In the genomic region with DNA sequence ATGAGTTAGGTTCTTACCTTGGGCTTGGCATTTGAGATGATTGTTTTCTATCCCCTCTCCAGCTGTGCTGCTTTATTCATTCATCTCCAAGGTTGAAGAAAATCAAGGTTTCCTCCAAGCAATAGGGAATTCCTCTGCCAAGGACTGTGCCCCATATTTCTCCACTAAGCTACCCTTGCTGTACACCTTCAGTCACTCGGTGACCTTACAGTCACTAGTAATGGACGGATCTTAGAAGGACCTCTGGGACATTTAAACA, we compare ENCODE assay signal across 15 mouse cellular contexts.
DNase-seq lines count a peak whose midpoint lies in the region; ATAC-seq and TF ChIP-seq lines count a peak whose summit lies in the region.
"Had no signal": no experiment of that assay in that cellular context is flagged by ENCODE, and none has a peak within 500 bp of the region (broad histone marks: within the 10 kb centered on the region; RNA-seq: fewer than 3 reads in every experiment).

No protein-coding gene starts in this region.

- H3K4me1 ChIP-seq in forebrain, embryonic 15.5 days, result peaks cover 12% of the 10 kb centered on the region
- no peaks in the 10 kb centered on the region for H3K4me1 ChIP-seq in forebrain, embryonic 11.5 days (replicated peaks; ENCODE audit: control insufficient read depth, insufficient read depth, low read length)
- peaks cover 10% of the 10 kb centered on the region for H3K4me1 ChIP-seq in hindbrain, embryonic 15.5 days (replicated peaks)
- peaks cover 13% of the 10 kb centered on the region for H3K4me1 ChIP-seq in hindbrain, embryonic 12.5 days
- H3K4me1 ChIP-seq in midbrain, embryonic 10.5 days, result peaks cover 28% of the 10 kb centered on the region
- H3K4me1 ChIP-seq in midbrain, postnatal 0 days (ENCODE audit: insufficient read depth, low read length), result no peaks in the 10 kb centered on the region
- H3K4me1 ChIP-seq in midbrain, embryonic 15.5 days, result peaks cover 15% of the 10 kb centered on the region

- H3K36me3 ChIP-seq in forebrain, embryonic 15.5 days, result no peaks in the 10 kb centered on the region
- no peaks in the 10 kb centered on the region for H3K36me3 ChIP-seq in forebrain, embryonic 11.5 days (ENCODE audit: control insufficient read depth, insufficient read depth, low read length)
- no peaks in the 10 kb centered on the region for H3K36me3 ChIP-seq in hindbrain, embryonic 15.5 days
- H3K36me3 ChIP-seq in hindbrain, embryonic 12.5 days, result no peaks in the 10 kb centered on the region
- H3K36me3 ChIP-seq in midbrain, embryonic 10.5 days, result no peaks in the 10 kb centered on the region
- H3K36me3 ChIP-seq in midbrain, postnatal 0 days (ENCODE audit: insufficient read depth, low read length), result no peaks in the 10 kb centered on the region
- H3K36me3 ChIP-seq in midbrain, embryonic 15.5 days (replicated peaks), result no peaks in the 10 kb centered on the region

- DNase-seq in forebrain, embryonic 11.5 days (ENCODE audit: low spot score), result no peak
- no peak for DNase-seq in midbrain, embryonic 10.5 days (ENCODE audit: low spot score)
- DNase-seq in midbrain, postnatal 0 days (ENCODE audit: low spot score), result no peak
- DNase-seq in right cerebral cortex, adult 18-20 months, result no peak
- DNase-seq: adrenal gland, postnatal 25 days; gastrocnemius, postnatal 36 days; liver had no signal

- H3K27me3 ChIP-seq in forebrain, embryonic 15.5 days, result no peaks in the 10 kb centered on the region
- H3K27me3 ChIP-seq in forebrain, embryonic 11.5 days (ENCODE audit: control insufficient read depth, insufficient read depth, low read length), result no peaks in the 10 kb centered on the region
- no peaks in the 10 kb centered on the region for H3K27me3 ChIP-seq in hindbrain, embryonic 15.5 days
- no peaks in the 10 kb centered on the region for H3K27me3 ChIP-seq in hindbrain, embryonic 12.5 days
- H3K27me3 ChIP-seq in midbrain, embryonic 10.5 days (ENCODE audit: low read depth, poor library complexity, severe bottlenecking), result no peaks in the 10 kb centered on the region
- H3K27me3 ChIP-seq in midbrain, postnatal 0 days (ENCODE audit: insufficient read depth, low read length), result no peaks in the 10 kb centered on the region
- no peaks in the 10 kb centered on the region for H3K27me3 ChIP-seq in midbrain, embryonic 15.5 days (replicated peaks)
- H3K27me3 ChIP-seq: CH12.LX had no signal

- no peak for TF ChIP-seq CTCF in midbrain, postnatal 0 days (IDR thresholded peaks at IDR 0.05)

- H3K4me3 ChIP-seq in forebrain, embryonic 15.5 days, result no peak overlapping the region
- H3K4me3 ChIP-seq in forebrain, embryonic 11.5 days (ENCODE audit: low read depth, low read length), result no peak overlapping the region
- H3K4me3 ChIP-seq in hindbrain, embryonic 15.5 days, result no peak overlapping the region
- H3K4me3 ChIP-seq in hindbrain, embryonic 12.5 days, result no peak overlapping the region
- no peak overlapping the region for H3K4me3 ChIP-seq in midbrain, embryonic 10.5 days
- H3K4me3 ChIP-seq in midbrain, postnatal 0 days (ENCODE audit: low read depth, low read length), result no peak overlapping the region
- H3K4me3 ChIP-seq in midbrain, embryonic 15.5 days, result no peak overlapping the region

- no peak overlapping the region for H3K4me2 ChIP-seq in forebrain, embryonic 15.5 days (replicated peaks)
- no peak overlapping the region for H3K4me2 ChIP-seq in forebrain, embryonic 11.5 days (ENCODE audit: low read depth, low read length, severe bottlenecking)
- no peak overlapping the region for H3K4me2 ChIP-seq in hindbrain, embryonic 15.5 days
- no peak overlapping the region for H3K4me2 ChIP-seq in hindbrain, embryonic 12.5 days (replicated peaks)
- H3K4me2 ChIP-seq in midbrain, postnatal 0 days (ENCODE audit: low read depth, low read length, poor library complexity, severe bottlenecking), result no peak overlapping the region
- no peak overlapping the region for H3K4me2 ChIP-seq in midbrain, embryonic 15.5 days
- H3K4me2 ChIP-seq: heart, embryonic 11.5 days had no signal

- no peak overlapping the region for H3K9ac ChIP-seq in forebrain, embryonic 15.5 days (replicated peaks)
- no peak overlapping the region for H3K9ac ChIP-seq in forebrain, embryonic 11.5 days (ENCODE audit: low read length)
- no peak overlapping the region for H3K9ac ChIP-seq in hindbrain, embryonic 15.5 days
- H3K9ac ChIP-seq in hindbrain, embryonic 12.5 days, result no peak overlapping the region
- no peak overlapping the region for H3K9ac ChIP-seq in midbrain, postnatal 0 days (replicated peaks; ENCODE audit: low read length, poor library complexity, severe bottlenecking)
- H3K9ac ChIP-seq in midbrain, embryonic 15.5 days, result no peak overlapping the region

- H3K9me3 ChIP-seq in forebrain, embryonic 15.5 days, result no peaks in the 10 kb centered on the region
- H3K9me3 ChIP-seq in forebrain, embryonic 11.5 days (ENCODE audit: control insufficient read depth, low read length), result no peaks in the 10 kb centered on the region
- no peaks in the 10 kb centered on the region for H3K9me3 ChIP-seq in hindbrain, embryonic 15.5 days
- H3K9me3 ChIP-seq in hindbrain, embryonic 12.5 days (replicated peaks), result no peaks in the 10 kb centered on the region
- H3K9me3 ChIP-seq in midbrain, embryonic 10.5 days (replicated peaks), result no peaks in the 10 kb centered on the region
- no peaks in the 10 kb centered on the region for H3K9me3 ChIP-seq in midbrain, postnatal 0 days (ENCODE audit: low read length)
- no peaks in the 10 kb centered on the region for H3K9me3 ChIP-seq in midbrain, embryonic 15.5 days

- WGBS in forebrain, embryonic 15.5 days, result 62% methylated on average over 2 of the region's 2 CpGs
- WGBS in forebrain, embryonic 11.5 days, result 61% methylated on average over 2 of the region's 2 CpGs
- WGBS in hindbrain, embryonic 15.5 days, result 70% methylated on average over 2 of the region's 2 CpGs
- 75% methylated on average over 2 of the region's 2 CpGs for WGBS in hindbrain, embryonic 12.5 days
- 56% methylated on average over 2 of the region's 2 CpGs for WGBS in midbrain, embryonic 10.5 days
- WGBS in midbrain, postnatal 0 days, result 72% methylated on average over 2 of the region's 2 CpGs
- 51% methylated on average over 2 of the region's 2 CpGs for WGBS in midbrain, embryonic 15.5 days

- ATAC-seq in forebrain, embryonic 15.5 days (replicated peaks), result no peak
- no peak for ATAC-seq in forebrain, embryonic 11.5 days (replicated peaks; ENCODE audit: low FRiP score)
- no peak for ATAC-seq in hindbrain, embryonic 15.5 days (ENCODE audit: low FRiP score, low read depth)
- ATAC-seq in hindbrain, embryonic 12.5 days (ENCODE audit: low FRiP score), result no peak
- ATAC-seq in midbrain, postnatal 0 days (ENCODE audit: low FRiP score), result no peak
- peak; percentile 10; the same call in 1 of the 2 replicates for ATAC-seq in midbrain, embryonic 15.5 days (replicated peaks)
- ATAC-seq: intestine, postnatal 0 days had no signal

- peak overlapping the region; percentile 49; the same call in 1 of the 2 replicates for H3K27ac ChIP-seq in forebrain, embryonic 15.5 days (replicated peaks)
- H3K27ac ChIP-seq in forebrain, embryonic 11.5 days (ENCODE audit: low read depth, low read length), result no peak overlapping the region
- H3K27ac ChIP-seq in hindbrain, embryonic 15.5 days (replicated peaks), result 0 out of 2 replicates have a peak overlapping the region, but pooled peaks have one; percentile 62
- H3K27ac ChIP-seq in hindbrain, embryonic 12.5 days, result no peak overlapping the region
- H3K27ac ChIP-seq in midbrain, embryonic 10.5 days (replicated peaks), result peak overlapping the region; percentile 78; the same call in 1 of the 2 replicates
- no peak overlapping the region for H3K27ac ChIP-seq in midbrain, postnatal 0 days (ENCODE audit: low read depth, low read length)
- 0 out of 2 replicates have a peak overlapping the region, but pooled peaks have one; percentile 38 for H3K27ac ChIP-seq in midbrain, embryonic 15.5 days
- H3K27ac ChIP-seq: stomach, postnatal 0 days had no signal

Comparison
In these comparisons a context has a peak if more than half of its experiments do, and no peak if none do; other contexts are left out.
1. H3K27ac ChIP-seq: peak in forebrain, embryonic 15.5 days (single experiment), hindbrain, embryonic 15.5 days (single experiment), midbrain, embryonic 10.5 days (single experiment) and midbrain, embryonic 15.5 days (single experiment); none in forebrain, embryonic 11.5 days (single experiment), hindbrain, embryonic 12.5 days (single experiment) and midbrain, postnatal 0 days (single experiment).